Mouse (Mus musculus) lung, postnatal 0 days (tissue): ENCODE results near the gene Bcl2. TPM values are rescaled to one million over a fixed set of nuclear protein-coding genes. Genes with fewer than 3 reads are reported as not detected.

Experiments
- ATAC-seq: fragments of 200-750 bp; cut with Nextera tagmentation; 2 replicates; pipeline ENCODE4 v1.8.0; 2017; ENCODE audit warnings: moderate library complexity
- DNase-seq: peaks from one replicate; pipeline ENCODE4 v3.0.0-alpha.2; 2016; ENCODE audit warnings: low spot score
- H3K27ac ChIP-seq: fragments of 300-500 bp; sonication (generic); 2 replicates; pipeline ENCODE4 v1.5.1; 2014; ENCODE audit warnings: antibody characterized with exemption, mild to moderate bottlenecking, low read length, mixed read lengths
- H3K27me3 ChIP-seq: fragments of 300-500 bp; sonication (generic); replicated peaks from 2 replicates; pipeline ENCODE4 v1.6.1; 2014; ENCODE audit warnings: low read length, mixed read lengths; ENCODE audit not compliant: insufficient read depth
- H3K36me3 ChIP-seq: fragments of 300-500 bp; sonication (generic); 2 replicates; pipeline ENCODE4 v1.6.1; 2014; ENCODE audit warnings: low read length, mixed read lengths; ENCODE audit not compliant: insufficient read depth
- H3K4me1 ChIP-seq: fragments of 300-500 bp; sonication (generic); 2 replicates; pipeline ENCODE4 v1.6.1; 2014; ENCODE audit warnings: antibody characterized with exemption, low read depth, low read length, mixed read lengths; ENCODE audit not compliant: insufficient read depth
- H3K4me2 ChIP-seq: fragments of 300-500 bp; sonication (generic); replicated peaks from 2 replicates; pipeline ENCODE4 v1.6.1; 2014; ENCODE audit warnings: low read depth, mild to moderate bottlenecking, low read length, moderate library complexity, mixed read lengths
- H3K4me3 ChIP-seq: fragments of 300-500 bp; sonication (generic); 2 replicates; pipeline ENCODE4 v1.5.1; 2014; ENCODE audit warnings: low read depth, low read length
- H3K9ac ChIP-seq: fragments of 300-500 bp; sonication (generic); replicated peaks from 2 replicates; pipeline ENCODE4 v1.6.1; 2014; ENCODE audit warnings: low read depth, mild to moderate bottlenecking
- H3K9me3 ChIP-seq: fragments of 300-500 bp; sonication (generic); 2 replicates; pipeline ENCODE4 v1.6.1; 2016; ENCODE audit warnings: low read length, mixed read lengths
- CTCF ChIP-seq: IDR thresholded peaks from 2 replicates; pipeline ENCODE4 v1.5.1; 2016; ENCODE audit warnings: antibody characterized with exemption, mild to moderate bottlenecking
- EP300 ChIP-seq: IDR thresholded peaks from 2 replicates; pipeline ENCODE4 v1.6.1; 2016; ENCODE audit warnings: antibody characterized with exemption, mild to moderate bottlenecking, control low read depth
- WGBS: fragments of 180-500 bp; shearing (Covaris S2); extraction: QIAGEN DNeasy Blood & Tissue Kit; methylation state at CpG from one replicate; pipeline ENCODE4 v1.1.7; 2014; 5-methylcytosine and 5-hydroxymethylcytosine counted together
- polyA plus RNA-seq: library from polyadenylated mRNA; unstranded; fragments of >200 nt; fragmentation: Nextera tagmentation; extraction: Ambion mirVana; gene quantifications from 2 replicates; pipeline ENCODE4 v1.2.1, GENCODE M21; 2015

Bcl2 gene
- polyA plus RNA-seq, 1 experiment from 2014 or later = 5.7 TPM

- no peak overlapping the region for H3K27ac ChIP-seq
Measured at GRCm38 (mm10) chr1:106752013-106752412, 37.9 kb upstream of the Bcl2 start.

GRCm38 (mm10) chr1:106750656-106751055 lies 36.6 kb upstream of the Bcl2 start:
- ATAC-seq = no peak
- H3K9ac ChIP-seq = no peak overlapping the region
- peaks cover 5% of the 10 kb centered on the region for H3K36me3 ChIP-seq
- H3K4me3 ChIP-seq = no peak overlapping the region
- no peaks in the 10 kb centered on the region for H3K4me1 ChIP-seq
- H3K9me3 ChIP-seq = no peaks in the 10 kb centered on the region
- 92% methylated on average over 1 of the region's 1 CpGs for WGBS
- DNase-seq = no peak
- no peak for TF ChIP-seq EP300
- no peak for TF ChIP-seq CTCF
- H3K27me3 ChIP-seq = no peaks in the 10 kb centered on the region
- no peak overlapping the region for H3K4me2 ChIP-seq
- H3K27ac ChIP-seq = no peak overlapping the region

More at GRCm38 (mm10) chr1:106752013-106752412, 37.9 kb upstream of the Bcl2 start:
- Histone ChIP-seq H3K9me3 (no peaks in the 10 kb centered on the region), H3K4me3 (no peak overlapping the region), H3K4me2 (no peak overlapping the region), H3K4me1 (no peaks in the 10 kb centered on the region), H3K36me3 (no peaks in the 10 kb centered on the region; the same call in none of the 2 replicates), H3K9ac (no peak overlapping the region), H3K27me3 (no peaks in the 10 kb centered on the region)
- WGBS = 62% methylated on average over 5 of the region's 5 CpGs
- peak; percentile 68 for DNase-seq
- ATAC-seq = peak; percentile 55
- TF ChIP-seq EP300 (no peak; the same call in 1 of the 2 replicates), CTCF (no peak)

GRCm38 (mm10) chr1:106748555-106749315 lies 34.7 kb upstream of the Bcl2 start:
- 90% methylated on average over 6 of the region's 6 CpGs for WGBS
- TF ChIP-seq EP300 = no peak
- TF ChIP-seq CTCF = no peak
- H3K9me3 ChIP-seq = no peaks in the 10 kb centered on the region
- no peaks in the 10 kb centered on the region for H3K4me1 ChIP-seq
- no peak overlapping the region for H3K27ac ChIP-seq
- no peak overlapping the region for H3K4me2 ChIP-seq
- peaks cover 5% of the 10 kb centered on the region for H3K36me3 ChIP-seq
- H3K9ac ChIP-seq = no peak overlapping the region
- ATAC-seq (no peak), DNase-seq (no peak)
- H3K4me3 ChIP-seq = no peak overlapping the region
- no peaks in the 10 kb centered on the region for H3K27me3 ChIP-seq

- no peak overlapping the region for H3K4me2 ChIP-seq
- ATAC-seq = no peak
- no peak overlapping the region for H3K4me3 ChIP-seq
- H3K9ac ChIP-seq = no peak overlapping the region
- no peak for DNase-seq
- H3K9me3 ChIP-seq = no peaks in the 10 kb centered on the region
- H3K27ac ChIP-seq = no peak overlapping the region
- TF ChIP-seq CTCF = no peak
- no peak for TF ChIP-seq EP300
- peaks cover 14% of the 10 kb centered on the region; the same call in 1 of the 2 replicates for H3K36me3 ChIP-seq
- H3K4me1 ChIP-seq = no peaks in the 10 kb centered on the region
- no peaks in the 10 kb centered on the region for H3K27me3 ChIP-seq
- WGBS = 93% methylated on average over 6 of the region's 6 CpGs
Measured at GRCm38 (mm10) chr1:106742980-106743379, 28.9 kb upstream of the Bcl2 start.

- no peak overlapping the region for H3K4me3 ChIP-seq
- H3K36me3 ChIP-seq = peaks cover 9% of the 10 kb centered on the region; the same call in 1 of the 2 replicates
- ATAC-seq (no peak), DNase-seq (no peak)
- H3K4me1 ChIP-seq = no peaks in the 10 kb centered on the region
- no peaks in the 10 kb centered on the region for H3K9me3 ChIP-seq
- no peak for TF ChIP-seq CTCF
- no peak for TF ChIP-seq EP300
- H3K4me2 ChIP-seq = no peak overlapping the region
- no peaks in the 10 kb centered on the region for H3K27me3 ChIP-seq
- H3K27ac ChIP-seq = no peak overlapping the region
- 94% methylated on average over 4 of the region's 4 CpGs for WGBS
- no peak overlapping the region for H3K9ac ChIP-seq
Measured at GRCm38 (mm10) chr1:106740735-106741134, 26.7 kb upstream of the Bcl2 start.

- Histone ChIP-seq H3K27me3 (no peaks in the 10 kb centered on the region), H3K4me2 (no peak overlapping the region), H3K9me3 (no peaks in the 10 kb centered on the region), H3K27ac (no peak overlapping the region), H3K4me3 (no peak overlapping the region), H3K4me1 (no peaks in the 10 kb centered on the region), H3K36me3 (peaks cover 9% of the 10 kb centered on the region; the same call in 1 of the 2 replicates), H3K9ac (no peak overlapping the region)
- no peak for DNase-seq
- 84% methylated on average over 5 of the region's 5 CpGs for WGBS
- TF ChIP-seq CTCF = no peak
- no peak for TF ChIP-seq EP300
- no peak for ATAC-seq
Measured at GRCm38 (mm10) chr1:106739810-106740209, 25.7 kb upstream of the Bcl2 start.
